Mouse (Mus musculus): ENCODE measurements around the gene Ranbp9. TPM values are rescaled to one million over a fixed set of nuclear protein-coding genes. Genes with fewer than 3 reads are reported as not detected.

Gene Ranbp9
- polyA plus RNA-seq, 1 experiment from 2014 or later, result 6.8 TPM

DNA sequence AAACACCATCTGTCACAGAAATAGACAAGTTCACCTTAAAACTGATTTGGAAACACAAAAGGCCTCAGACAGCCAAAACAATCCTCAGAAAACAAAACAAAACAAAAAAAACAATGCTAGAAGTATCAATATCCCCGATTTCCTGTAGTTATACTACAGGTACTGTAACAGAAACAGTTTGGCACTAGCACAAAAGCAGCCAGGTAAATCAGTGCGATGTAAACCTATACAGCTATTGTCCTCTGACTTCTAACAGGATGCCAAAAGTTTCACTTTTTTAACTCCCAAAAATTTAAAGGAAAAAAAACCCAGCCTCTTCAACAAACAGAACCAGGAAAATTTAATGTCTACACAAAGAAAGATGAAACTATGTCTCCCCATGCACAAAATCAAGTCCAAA lies 28.9 kb downstream of the Ranbp9 start:
- H3K27me3 ChIP-seq (replicated peaks), result no peaks in the 10 kb centered on the region
- no peak for ATAC-seq (ENCODE audit: insufficient number of reproducible peaks, low FRiP score)
- no peaks in the 10 kb centered on the region for H3K36me3 ChIP-seq
- 76% methylated on average over 2 of the region's 2 CpGs for WGBS
- H3K27ac ChIP-seq (ENCODE audit: poor library complexity, severe bottlenecking), result no peak overlapping the region
- H3K9ac ChIP-seq, result no peak overlapping the region
- no peak overlapping the region for H3K4me2 ChIP-seq
- H3K4me3 ChIP-seq, result no peak overlapping the region
- H3K9me3 ChIP-seq (replicated peaks), result no peaks in the 10 kb centered on the region
- H3K4me1 ChIP-seq (replicated peaks), result peaks cover 29% of the 10 kb centered on the region

DNA sequence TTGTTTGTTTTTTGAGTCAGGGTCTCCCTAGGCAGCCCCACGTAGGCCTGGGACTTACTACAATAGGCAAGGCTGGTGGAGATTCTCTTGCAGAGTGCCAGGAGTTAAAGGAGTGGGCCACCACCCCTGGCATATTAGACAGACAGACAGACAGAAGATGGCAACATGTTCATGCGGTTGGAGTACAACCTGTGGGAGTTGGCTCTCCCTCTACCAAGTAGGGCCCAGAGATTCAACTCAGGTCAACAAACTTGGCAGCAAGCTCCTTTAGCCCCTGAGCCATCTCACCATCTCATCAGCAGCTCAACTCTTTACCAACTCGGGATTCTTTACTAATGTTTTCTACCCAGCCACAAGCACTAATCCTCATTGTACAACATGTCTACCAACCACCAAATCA lies 30.4 kb downstream of the Ranbp9 start:
- ATAC-seq (ENCODE audit: insufficient number of reproducible peaks, low FRiP score), result no peak
- 81% methylated on average over 3 of the region's 3 CpGs for WGBS
- Histone ChIP-seq H3K9me3 (replicated peaks) (no peaks in the 10 kb centered on the region), H3K27ac (ENCODE audit: poor library complexity, severe bottlenecking) (no peak overlapping the region), H3K4me1 (replicated peaks) (peaks cover 35% of the 10 kb centered on the region), H3K36me3 (no peaks in the 10 kb centered on the region), H3K4me2 (no peak overlapping the region), H3K9ac (no peak overlapping the region), H3K4me3 (no peak overlapping the region), H3K27me3 (replicated peaks) (no peaks in the 10 kb centered on the region)

DNA sequence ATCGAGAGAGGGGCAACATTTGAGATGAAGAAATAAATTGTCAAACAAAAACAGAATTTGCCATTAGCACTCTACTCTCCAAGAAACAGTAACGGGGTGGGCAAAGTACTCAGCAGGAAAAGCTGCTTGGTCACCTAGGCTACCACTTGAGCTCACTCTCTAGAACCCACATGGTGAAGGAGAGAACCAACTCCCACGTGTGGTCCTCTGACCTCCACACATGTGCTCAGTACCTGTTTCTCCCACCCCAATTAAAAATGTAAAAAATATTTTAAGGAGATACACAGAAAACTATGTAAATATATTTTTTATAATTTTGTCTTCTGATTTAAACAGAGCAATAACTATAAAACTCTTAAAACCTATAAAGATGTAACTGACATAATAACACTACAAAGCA lies 33.4 kb downstream of the Ranbp9 start:
- H3K27ac ChIP-seq (ENCODE audit: poor library complexity, severe bottlenecking), result no peak overlapping the region
- no peaks in the 10 kb centered on the region for H3K36me3 ChIP-seq
- H3K9ac ChIP-seq, result no peak overlapping the region
- H3K4me2 ChIP-seq, result no peak overlapping the region
- no peaks in the 10 kb centered on the region for H3K27me3 ChIP-seq (replicated peaks)
- WGBS, result 66% methylated on average over 3 of the region's 3 CpGs
- peaks cover 20% of the 10 kb centered on the region for H3K4me1 ChIP-seq (replicated peaks)
- no peak overlapping the region for H3K4me3 ChIP-seq
- H3K9me3 ChIP-seq (replicated peaks), result no peaks in the 10 kb centered on the region
- ATAC-seq (ENCODE audit: insufficient number of reproducible peaks, low FRiP score), result no peak

- WGBS, result 81% methylated on average over 4 of the region's 4 CpGs
- Histone ChIP-seq H3K27ac (ENCODE audit: poor library complexity, severe bottlenecking) (no peak overlapping the region), H3K4me3 (no peak overlapping the region), H3K27me3 (replicated peaks) (no peaks in the 10 kb centered on the region), H3K9me3 (replicated peaks) (no peaks in the 10 kb centered on the region), H3K9ac (no peak overlapping the region), H3K36me3 (no peaks in the 10 kb centered on the region), H3K4me2 (no peak overlapping the region), H3K4me1 (replicated peaks) (peaks cover 19% of the 10 kb centered on the region)
- no peak for ATAC-seq (ENCODE audit: insufficient number of reproducible peaks, low FRiP score)
Measured at GRCm38 (mm10) chr13:43445754-43446153, 35.3 kb downstream of the Ranbp9 start.

DNA sequence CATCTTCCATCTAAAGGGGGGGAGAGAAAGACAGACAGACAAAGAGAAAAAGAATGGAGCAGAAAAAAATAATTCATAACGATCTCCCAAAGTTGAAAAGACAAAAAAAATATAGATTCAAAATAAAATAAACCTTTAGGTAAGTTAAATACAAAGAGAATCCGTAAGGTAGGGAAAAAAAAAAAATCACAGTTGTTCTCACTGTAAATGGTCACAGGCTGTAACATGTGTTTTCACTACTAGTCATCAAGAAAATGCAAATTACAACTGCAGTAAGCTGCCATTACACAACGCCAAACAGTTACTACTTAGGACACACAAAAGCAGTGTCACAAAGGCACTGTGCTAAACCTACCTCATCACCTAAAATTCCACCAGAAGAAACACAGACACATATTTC lies 36.4 kb downstream of the Ranbp9 start:
- Histone ChIP-seq H3K27me3 (replicated peaks) (no peaks in the 10 kb centered on the region), H3K9me3 (replicated peaks) (no peaks in the 10 kb centered on the region), H3K4me3 (no peak overlapping the region), H3K36me3 (no peaks in the 10 kb centered on the region), H3K27ac (ENCODE audit: poor library complexity, severe bottlenecking) (no peak overlapping the region), H3K4me2 (no peak overlapping the region), H3K9ac (no peak overlapping the region), H3K4me1 (replicated peaks) (peaks cover 20% of the 10 kb centered on the region)
- 90% methylated on average over 3 of the region's 3 CpGs for WGBS
- ATAC-seq (ENCODE audit: insufficient number of reproducible peaks, low FRiP score), result no peak

DNA sequence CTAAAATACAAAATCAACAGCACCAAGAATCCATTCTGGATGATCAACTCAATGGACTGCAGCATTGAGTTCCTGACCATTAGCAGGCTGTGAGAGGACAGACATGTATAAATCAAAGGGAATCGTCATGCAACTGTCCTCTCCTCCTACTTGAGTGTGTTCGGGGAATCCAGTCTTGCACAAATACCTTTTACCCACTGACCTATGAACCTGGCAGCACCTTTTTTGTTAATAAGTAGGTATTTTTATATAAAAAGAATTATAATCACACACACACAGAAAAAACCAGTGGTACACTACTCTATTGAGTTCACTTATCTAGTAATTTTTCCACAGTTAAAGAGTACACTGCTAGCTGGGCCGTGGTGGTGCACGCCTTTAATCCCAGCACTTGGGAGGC lies 37.4 kb downstream of the Ranbp9 start:
- no peak overlapping the region for H3K4me2 ChIP-seq
- no peaks in the 10 kb centered on the region for H3K9me3 ChIP-seq (replicated peaks)
- no peak for ATAC-seq (ENCODE audit: insufficient number of reproducible peaks, low FRiP score)
- H3K27me3 ChIP-seq (replicated peaks), result no peaks in the 10 kb centered on the region
- no peak overlapping the region for H3K27ac ChIP-seq (ENCODE audit: poor library complexity, severe bottlenecking)
- no peaks in the 10 kb centered on the region for H3K36me3 ChIP-seq
- 92% methylated on average over 4 of the region's 4 CpGs for WGBS
- no peak overlapping the region for H3K9ac ChIP-seq
- H3K4me3 ChIP-seq, result no peak overlapping the region
- H3K4me1 ChIP-seq (replicated peaks), result peaks cover 26% of the 10 kb centered on the region

GRCm38 (mm10) chr13:43442551-43442950 lies 38.5 kb downstream of the Ranbp9 start:
- Histone ChIP-seq H3K9ac (no peak overlapping the region), H3K4me1 (replicated peaks) (peaks cover 24% of the 10 kb centered on the region), H3K27ac (ENCODE audit: poor library complexity, severe bottlenecking) (no peak overlapping the region), H3K9me3 (replicated peaks) (no peaks in the 10 kb centered on the region), H3K4me3 (no peak overlapping the region), H3K36me3 (peaks cover 2% of the 10 kb centered on the region; the same call in 1 of the 2 replicates), H3K4me2 (no peak overlapping the region), H3K27me3 (replicated peaks) (no peaks in the 10 kb centered on the region)
- WGBS, result 88% methylated on average over 1 of the region's 1 CpGs
- ATAC-seq (ENCODE audit: insufficient number of reproducible peaks, low FRiP score), result no peak

DNA sequence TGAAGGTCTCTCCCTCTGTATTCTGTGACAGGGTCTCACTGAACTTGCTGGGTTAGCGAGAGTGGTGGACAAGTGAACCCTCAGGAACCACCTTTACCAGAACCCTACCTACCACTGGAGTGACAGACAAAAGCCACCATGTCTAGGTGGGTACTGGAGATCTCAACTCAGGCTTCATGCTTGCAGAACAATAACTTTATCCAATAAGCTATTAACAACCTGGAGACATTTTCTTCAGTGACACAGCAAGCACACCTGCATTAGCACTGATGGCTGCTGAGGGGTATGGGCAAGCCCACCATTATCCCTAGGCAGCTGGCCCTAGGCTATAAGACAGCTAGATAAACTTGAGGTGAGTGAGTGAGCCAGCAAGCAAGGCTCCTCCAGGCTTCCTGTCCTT lies 40.7 kb downstream of the Ranbp9 start:
- no peaks in the 10 kb centered on the region for H3K27me3 ChIP-seq (replicated peaks)
- no peak overlapping the region for H3K9ac ChIP-seq
- H3K4me1 ChIP-seq (replicated peaks), result 0 out of 2 replicates have a peak, but pooled peaks cover 11% of the 10 kb centered on the region
- no peak overlapping the region for H3K27ac ChIP-seq (ENCODE audit: poor library complexity, severe bottlenecking)
- no peaks in the 10 kb centered on the region for H3K9me3 ChIP-seq (replicated peaks)
- WGBS, result 94% methylated on average over 1 of the region's 1 CpGs
- H3K4me3 ChIP-seq, result no peak overlapping the region
- H3K36me3 ChIP-seq, result peaks cover 3% of the 10 kb centered on the region; the same call in 1 of the 2 replicates
- H3K4me2 ChIP-seq, result no peak overlapping the region
- no peak for ATAC-seq (ENCODE audit: insufficient number of reproducible peaks, low FRiP score)

DNA sequence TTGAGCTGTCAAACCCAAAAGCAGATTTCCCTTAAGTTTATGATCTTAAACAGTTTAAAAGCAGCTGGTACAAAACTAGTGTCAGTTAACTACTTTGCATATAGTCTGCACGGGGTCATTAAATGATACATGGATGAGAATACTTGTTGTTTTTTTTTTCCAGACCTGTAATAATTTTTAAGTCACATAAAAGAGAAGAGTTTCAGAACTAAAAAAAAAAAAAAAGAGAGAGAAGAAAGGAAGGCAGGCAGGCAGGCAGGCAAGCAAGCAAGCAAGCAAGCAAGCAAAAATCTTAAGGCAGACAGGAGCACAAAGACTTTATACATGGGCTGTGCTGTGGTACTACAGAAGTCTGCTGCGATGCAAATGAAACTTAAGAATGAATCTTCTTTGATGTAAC lies 47.7 kb downstream of the Ranbp9 start:
- Histone ChIP-seq H3K4me2 (no peak overlapping the region), H3K4me1 (replicated peaks) (0 out of 2 replicates have a peak, but pooled peaks cover 2% of the 10 kb centered on the region), H3K9me3 (replicated peaks) (no peaks in the 10 kb centered on the region), H3K4me3 (no peak overlapping the region), H3K9ac (no peak overlapping the region), H3K27me3 (replicated peaks) (no peaks in the 10 kb centered on the region), H3K36me3 (peaks cover 18% of the 10 kb centered on the region), H3K27ac (ENCODE audit: poor library complexity, severe bottlenecking) (no peak overlapping the region)
- ATAC-seq (ENCODE audit: insufficient number of reproducible peaks, low FRiP score), result no peak
- 92% methylated on average over 2 of the region's 2 CpGs for WGBS

DNA sequence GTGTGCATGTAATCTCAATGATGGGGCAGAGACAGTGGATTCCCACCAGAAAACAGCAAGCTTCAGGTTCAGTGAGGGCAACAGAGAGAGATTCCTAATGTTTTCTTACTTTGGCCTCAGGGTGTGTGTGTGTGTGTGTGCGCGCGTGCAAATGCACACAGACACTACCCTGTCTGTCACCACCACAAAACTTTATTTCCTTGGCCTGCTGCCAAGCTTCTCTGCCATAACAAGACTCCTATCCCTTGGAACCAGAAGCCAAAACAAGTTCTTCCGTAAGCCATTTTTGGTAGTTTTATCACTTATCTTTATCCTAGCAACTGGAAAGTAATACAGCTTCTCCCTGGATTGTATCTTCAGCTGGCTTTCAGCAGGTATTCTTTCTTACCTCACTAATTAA lies 52.6 kb downstream of the Ranbp9 start:
- H3K9ac ChIP-seq, result no peak overlapping the region
- ATAC-seq (ENCODE audit: insufficient number of reproducible peaks, low FRiP score), result no peak
- H3K36me3 ChIP-seq, result peaks cover 25% of the 10 kb centered on the region
- no peak overlapping the region for H3K27ac ChIP-seq (ENCODE audit: poor library complexity, severe bottlenecking)
- H3K4me2 ChIP-seq, result no peak overlapping the region
- H3K4me3 ChIP-seq, result no peak overlapping the region
- H3K4me1 ChIP-seq (replicated peaks), result 0 out of 2 replicates have a peak, but pooled peaks cover 2% of the 10 kb centered on the region
- WGBS, result 82% methylated on average over 4 of the region's 4 CpGs
- H3K9me3 ChIP-seq (replicated peaks), result no peaks in the 10 kb centered on the region
- no peaks in the 10 kb centered on the region for H3K27me3 ChIP-seq (replicated peaks)

DNA sequence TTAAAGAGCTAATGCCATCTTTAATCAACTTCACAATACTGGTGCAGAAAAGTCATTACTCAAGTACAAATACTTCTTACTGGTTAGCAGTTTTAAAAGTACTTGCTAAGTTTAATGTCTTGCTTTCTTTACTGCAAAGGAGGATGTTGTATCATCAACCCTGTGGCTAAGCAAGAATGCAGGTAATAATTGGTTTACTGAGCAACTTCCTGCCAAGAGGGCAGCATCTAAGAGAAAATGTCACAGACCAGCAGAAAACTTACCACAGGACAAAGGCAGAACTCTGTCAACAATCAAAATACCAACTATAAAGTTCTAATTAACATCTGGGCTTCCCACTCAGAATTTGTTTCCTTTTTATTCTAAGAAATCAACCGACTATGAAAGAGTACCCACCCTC lies 65.8 kb downstream of the Ranbp9 start:
- Histone ChIP-seq H3K4me2 (no peak overlapping the region), H3K36me3 (peaks cover 66% of the 10 kb centered on the region), H3K27ac (ENCODE audit: poor library complexity, severe bottlenecking) (no peak overlapping the region), H3K27me3 (replicated peaks) (no peaks in the 10 kb centered on the region), H3K9me3 (replicated peaks) (no peaks in the 10 kb centered on the region), H3K4me3 (no peak overlapping the region), H3K9ac (no peak overlapping the region), H3K4me1 (replicated peaks) (no peaks in the 10 kb centered on the region)
- no peak for ATAC-seq (ENCODE audit: insufficient number of reproducible peaks, low FRiP score)
- WGBS, result 83% methylated on average over 1 of the region's 1 CpGs

DNA sequence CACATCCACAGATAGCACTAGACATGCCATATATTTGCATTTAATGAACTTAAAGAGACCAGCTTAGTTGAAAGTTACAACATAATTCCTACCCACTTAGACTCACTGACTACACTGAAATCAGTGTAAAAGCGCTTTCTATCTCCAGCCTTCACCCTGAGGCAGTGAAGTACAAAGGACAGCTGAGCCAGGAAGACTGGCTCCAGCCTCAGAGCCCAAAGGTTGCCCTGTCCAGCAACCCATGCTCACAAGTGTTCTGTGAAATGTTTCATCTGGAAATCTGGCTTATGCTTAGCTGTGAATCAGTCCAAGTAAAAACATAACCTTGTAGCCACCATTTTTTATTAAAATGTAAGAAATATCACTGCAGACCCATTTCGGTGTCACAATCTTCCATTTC lies 67.5 kb downstream of the Ranbp9 start:
- Histone ChIP-seq H3K36me3 (peaks cover 59% of the 10 kb centered on the region), H3K9me3 (replicated peaks) (no peaks in the 10 kb centered on the region), H3K27me3 (replicated peaks) (no peaks in the 10 kb centered on the region), H3K9ac (no peak overlapping the region), H3K4me3 (no peak overlapping the region), H3K27ac (ENCODE audit: poor library complexity, severe bottlenecking) (no peak overlapping the region), H3K4me2 (no peak overlapping the region), H3K4me1 (replicated peaks) (no peaks in the 10 kb centered on the region)
- ATAC-seq (ENCODE audit: insufficient number of reproducible peaks, low FRiP score), result no peak
- WGBS, result 88% methylated on average over 2 of the region's 2 CpGs

Data from heart, embryonic 12.5 days (tissue).